Mouse (Mus musculus): ENCODE measurements at regions not wholly inside any gene's neighbourhood (a gene's known extent, or its start where the extent isn't known, plus 50 kb on each side); places are given as distances from the start of the nearest gene placed in this dataset.

- no peak for TF ChIP-seq E2F4 (IDR thresholded peaks at IDR 0.05; ENCODE audit: borderline replicate concordance, low read depth, low read length)
- no peak for TF ChIP-seq POLR2A (IDR thresholded peaks at IDR 0.05; ENCODE audit: control insufficient read depth in 1 of 2, insufficient read depth in 1 of 2, low read depth in 1 of 2, low read length in 2 of 2, poor library complexity in 1 of 2)
- no peak for TF ChIP-seq ZC3H11A (IDR thresholded peaks at IDR 0.05; ENCODE audit: low read depth, low read length)
- TF ChIP-seq CTCF (IDR thresholded peaks at IDR 0.05 in 2 of 3, conservative IDR thresholded peaks at IDR 0.05 in 1 of 3; ENCODE audit: control insufficient read depth in 1 of 3, insufficient read depth in 1 of 3, low read depth in 2 of 3, low read length in 3 of 3, poor library complexity in 1 of 3, severe bottlenecking in 1 of 3): no peak
- TF ChIP-seq ELF1 (IDR thresholded peaks at IDR 0.05; ENCODE audit: low read depth, low read length): no peak
- TF ChIP-seq MAX (IDR thresholded peaks at IDR 0.05; ENCODE audit: low read length): no peak
- TF ChIP-seq MYC (IDR thresholded peaks at IDR 0.05; ENCODE audit: low read depth, low read length): no peak
- no peak for TF ChIP-seq ZMIZ1 (IDR thresholded peaks at IDR 0.05; ENCODE audit: low read depth, low read length)
- TF ChIP-seq GATA1 (IDR thresholded peaks at IDR 0.05; ENCODE audit: low read depth, low read length): no peak
- no peak for TF ChIP-seq RAD21 (IDR thresholded peaks at IDR 0.05; ENCODE audit: low read depth, low read length)
- TF ChIP-seq MAZ (IDR thresholded peaks at IDR 0.05; ENCODE audit: low read depth, low read length): no peak
Measured at GRCm38 (mm10) chr4:40625024-40625423, 78.0 kb downstream of the Aptx start.
